Mouse (Mus musculus) erythroblast, adult 5-6 weeks (primary cell): ENCODE results near the gene Ube2l6. TPM values are rescaled to one million over a fixed set of nuclear protein-coding genes. Genes with fewer than 3 reads are reported as not detected.
A peak's percentile ranks its signal among the peaks of the same experiment; 100 is the strongest.
"Not testable (repeated sequence)": the region's sequence is repeated elsewhere in the genome, so short reads cannot be mapped to it uniquely, and the experiment has no call there.

ENCODE experiments used
- ATAC-seq: replicated peaks from 2 replicates; pipeline ENCODE4 v1.8.0; 2016; ENCODE audit warnings: moderate number of reproducible peaks, mild to moderate bottlenecking, moderate TSS enrichment, inconsistent platforms; ENCODE audit not compliant: poor library complexity, low FRiP score, severe bottlenecking
- total RNA-seq, 2 experiments: library from RNA; stranded (forward) in 1 of 2; stranded (reverse) in 1 of 2; fragments of 150-400 nt in 1 of 2; fragments of 200-764, 138-1000 nt in 1 of 2; gene quantifications; 2 replicates each; pipeline versions ENCODE4 v1.2.3 to v1.2.4; 2015 to 2017; ENCODE audit warnings: low replicate concordance in 2 of 2

The Ube2l6 gene
- total RNA-seq, 2 experiments from 2014 or later: 843 to 1,000 TPM

DNA sequence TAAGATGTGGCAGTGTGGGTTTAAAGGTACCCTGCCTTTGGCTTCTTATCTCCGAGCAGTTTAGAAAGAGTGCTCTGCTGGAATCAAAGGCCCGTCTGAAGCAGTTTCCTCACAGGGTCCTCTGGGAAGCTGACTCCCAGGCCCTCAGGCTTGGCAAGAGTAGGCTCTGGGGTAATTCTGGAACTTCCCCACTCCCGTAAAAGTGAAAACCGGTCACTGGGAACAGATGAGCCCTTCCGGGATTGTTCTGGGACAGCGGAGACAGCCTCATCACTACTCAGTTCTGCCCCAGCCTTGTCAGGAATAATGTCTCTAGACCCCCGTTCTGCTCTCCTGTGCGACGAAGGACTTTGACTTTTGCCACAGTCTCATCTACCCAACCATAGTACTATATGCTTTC lies 8.2 kb upstream of the Ube2l6 start:
- ATAC-seq: no peak

GRCm38 (mm10) chr2:84792516-84792915 lies 6.1 kb upstream of the Ube2l6 start:
- no peak; the same call in 1 of the 2 replicates for ATAC-seq

GRCm38 (mm10) chr2:84793154-84793553 lies 5.5 kb upstream of the Ube2l6 start:
- peak; percentile 80 for ATAC-seq

- ATAC-seq: no peak
Measured at GRCm38 (mm10) chr2:84793871-84794270, 4.8 kb upstream of the Ube2l6 start.

- peak; percentile 66 for ATAC-seq
Measured at GRCm38 (mm10) chr2:84797833-84798492, 665 bp upstream of the Ube2l6 start.

DNA sequence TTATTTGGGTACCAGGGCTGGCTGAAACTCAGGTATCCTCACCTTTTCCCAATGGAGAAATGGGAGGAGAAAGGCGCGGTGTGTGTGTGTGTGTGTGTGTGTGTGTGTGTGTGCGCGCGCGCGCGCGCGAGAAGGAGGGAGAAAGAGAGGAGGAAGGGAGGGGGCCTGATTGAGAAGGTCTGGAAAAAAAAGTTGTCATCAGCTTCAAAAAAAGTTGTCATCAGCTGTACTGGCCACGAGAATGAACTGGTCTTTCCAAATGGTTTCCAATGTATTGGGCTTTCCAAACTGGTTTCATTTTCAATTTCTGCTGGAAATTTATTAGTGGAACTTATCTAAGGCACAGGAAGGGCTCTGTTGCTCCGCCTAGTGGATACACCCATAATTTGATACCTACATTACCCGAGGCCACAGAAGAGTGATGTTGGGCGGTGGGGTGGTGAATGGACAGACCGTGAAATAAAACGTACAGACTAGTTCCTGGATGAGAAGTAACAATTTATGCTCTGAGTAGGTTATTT lies 473 bp downstream of the Ube2l6 start:
- peak; percentile 74 for ATAC-seq

- peak; percentile 57 for ATAC-seq
Measured at GRCm38 (mm10) chr2:84800304-84800703, 1.7 kb downstream of the Ube2l6 start.

GRCm38 (mm10) chr2:84801223-84801622 lies 2.6 kb downstream of the Ube2l6 start:
- ATAC-seq: not testable (repeated sequence)

- no peak for ATAC-seq
Measured at GRCm38 (mm10) chr2:84803963-84804362, 5.3 kb downstream of the Ube2l6 start.

- ATAC-seq: no peak
Measured at GRCm38 (mm10) chr2:84806546-84806945, 7.9 kb downstream of the Ube2l6 start.

GRCm38 (mm10) chr2:84809330-84809729 lies 10.7 kb downstream of the Ube2l6 start:
- ATAC-seq: no peak

GRCm38 (mm10) chr2:84810526-84810885 lies 11.9 kb downstream of the Ube2l6 start:
- no peak for ATAC-seq

GRCm38 (mm10) chr2:84810886-84811577 lies 12.4 kb downstream of the Ube2l6 start:
- ATAC-seq: peak; percentile 57

- peak; percentile 85 for ATAC-seq
Measured at GRCm38 (mm10) chr2:84811880-84812279, 13.3 kb downstream of the Ube2l6 start.

DNA sequence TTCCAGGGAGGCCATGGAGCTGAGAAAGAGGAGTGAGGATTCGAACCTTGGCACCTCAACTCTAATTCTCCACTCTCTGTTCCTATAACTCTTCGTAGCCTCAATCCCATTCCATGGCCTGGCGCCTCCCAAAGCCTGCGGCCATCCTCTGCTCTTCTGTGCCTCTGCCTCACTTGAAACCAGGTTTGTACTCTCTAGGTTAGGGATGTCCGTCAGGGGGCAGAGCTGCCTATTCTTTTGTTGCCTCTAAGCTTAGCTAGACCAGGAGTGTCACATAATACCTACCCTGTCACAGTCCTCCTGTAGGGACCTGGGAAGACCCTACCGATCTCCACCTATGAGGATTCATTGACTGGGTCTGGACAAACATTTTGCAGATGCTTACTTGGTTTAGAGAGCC lies 14.0 kb downstream of the Ube2l6 start:
- ATAC-seq: 0 out of 2 replicates have a peak, but pooled peaks have one; percentile 4

- no peak for ATAC-seq
Measured at GRCm38 (mm10) chr2:84819861-84820260, 21.2 kb downstream of the Ube2l6 start.

DNA sequence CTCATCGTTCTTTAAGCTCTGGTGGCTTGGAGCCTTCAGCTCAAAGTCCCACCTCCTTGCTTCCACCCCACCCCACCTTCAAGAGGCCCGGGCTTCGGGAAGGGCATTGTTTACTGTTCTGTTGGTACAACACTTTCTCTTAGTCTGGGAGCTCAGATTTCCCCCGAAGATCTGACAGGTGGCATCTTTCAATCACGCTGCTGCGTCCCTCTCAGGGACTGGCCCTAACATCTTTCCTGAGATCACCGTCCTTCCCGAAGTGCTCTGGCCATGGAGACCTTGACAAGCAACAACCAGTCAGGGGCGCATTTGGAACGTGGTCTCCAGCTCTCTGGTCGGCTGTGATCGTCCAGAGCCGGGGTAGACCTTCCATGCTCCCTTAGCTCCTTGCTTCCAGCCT lies 23.9 kb downstream of the Ube2l6 start, which contains the start of gene Smtnl1:
TSS of gene Smtnl1 (minus strand) at position 101 of the 400 bp plus-strand sequence.
- no peak for ATAC-seq

- no peak for ATAC-seq
Measured at GRCm38 (mm10) chr2:84823237-84823636, 24.6 kb downstream of the Ube2l6 start.

DNA sequence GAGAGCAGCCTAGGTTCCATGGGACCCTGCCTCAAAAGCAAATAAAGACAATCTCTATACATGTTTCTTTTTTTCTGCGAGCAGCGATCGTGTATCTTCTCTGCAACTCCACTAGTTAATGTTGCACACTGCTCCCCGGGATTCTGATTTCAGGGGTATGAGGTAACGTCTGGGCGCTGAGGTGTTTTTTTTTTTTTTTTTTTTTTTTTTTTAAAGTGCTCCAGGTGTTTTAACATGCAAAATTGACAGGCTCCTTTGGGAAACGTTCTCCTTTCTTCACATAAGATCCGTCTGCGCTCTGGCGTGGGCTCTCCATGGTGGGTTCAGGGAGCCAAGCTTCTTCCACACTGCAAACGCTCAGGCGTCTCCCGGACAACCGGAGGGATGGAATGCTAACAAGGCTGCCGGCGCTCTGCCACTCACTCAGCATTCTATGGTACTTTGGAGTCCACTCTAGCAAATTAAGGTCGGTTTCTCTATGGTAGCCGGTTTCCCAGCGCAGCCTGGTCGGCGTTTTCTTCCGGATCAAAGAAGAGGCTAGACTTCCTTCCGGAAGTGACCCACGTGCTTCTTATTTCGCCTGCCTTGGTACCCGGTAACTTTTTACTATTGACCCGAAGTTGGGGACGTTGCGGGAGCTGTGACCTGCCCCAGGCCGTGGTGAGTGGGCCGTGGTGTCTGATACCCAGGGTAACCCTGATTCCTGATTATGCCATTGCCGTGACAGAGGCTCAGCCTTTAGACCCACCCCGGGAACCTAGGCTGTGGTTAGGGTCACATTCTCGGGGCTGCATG lies 28.1 kb downstream of the Ube2l6 start, which contains the start of gene Timm10:
TSS of gene Timm10 (plus strand) at position 510 of the 795 bp plus-strand sequence.
- ATAC-seq: peak; percentile 82

GRCm38 (mm10) chr2:84827283-84827920 lies 28.8 kb downstream of the Ube2l6 start:
- peak; percentile 78 for ATAC-seq
